Mouse (Mus musculus) embryo, embryonic 11 days (tissue): ENCODE measurements around the gene Rasal2.

Source experiments
- DNase-seq: peaks from one replicate; pipeline ENCODE4 v3.0.0-alpha.2; 2015

The Rasal2 gene

DNA sequence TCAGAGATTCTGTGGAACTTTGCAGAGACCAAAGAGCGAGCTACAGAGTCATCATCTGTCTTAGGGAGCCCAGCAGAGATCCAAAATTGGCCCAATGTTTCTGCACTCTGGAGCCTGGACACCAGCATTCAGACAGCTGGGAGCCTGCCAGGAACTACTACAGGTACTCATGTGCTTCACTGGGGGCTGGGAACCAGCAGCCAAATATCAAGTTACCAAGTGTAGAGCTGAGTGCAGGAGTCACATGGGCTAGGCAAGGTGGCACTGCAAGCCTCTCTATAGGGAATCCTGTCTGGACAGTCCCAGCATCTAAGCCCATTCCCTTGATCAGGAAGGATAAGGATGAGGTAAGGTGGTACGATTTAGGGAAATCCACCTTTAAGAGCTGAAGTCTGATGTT, 284.2 kb downstream of the Rasal2 start:
- DNase-seq: no peak

- no peak for DNase-seq
Observed at GRCm38 (mm10) chr1:157123836-157124235, 288.6 kb downstream of the Rasal2 start.

DNA sequence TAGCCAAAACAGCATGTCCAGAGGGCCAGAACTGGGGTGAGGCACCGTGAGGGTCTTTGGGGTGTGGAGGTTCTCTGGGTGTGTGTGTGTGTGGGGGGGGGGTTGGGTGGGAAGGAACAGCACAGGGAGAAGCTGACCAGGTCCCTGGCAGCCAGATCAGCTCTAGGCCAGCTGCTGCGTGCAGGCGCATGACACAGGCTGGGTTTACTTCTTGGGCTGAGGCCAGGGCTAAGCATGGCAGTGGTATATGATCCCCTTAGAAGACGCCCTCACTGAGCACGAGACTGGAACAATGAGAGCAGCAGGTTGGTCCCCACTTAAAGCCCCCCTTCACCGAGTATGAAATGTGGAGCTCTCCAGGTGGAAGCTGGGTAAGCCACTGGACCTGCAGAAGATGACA, 293.2 kb downstream of the Rasal2 start:
- DNase-seq: no peak

GRCm38 (mm10) chr1:157117440-157117839, 295.0 kb downstream of the Rasal2 start:
- DNase-seq: no peak

- no peak for DNase-seq
Observed at GRCm38 (mm10) chr1:157114492-157114891, 297.9 kb downstream of the Rasal2 start.

DNA sequence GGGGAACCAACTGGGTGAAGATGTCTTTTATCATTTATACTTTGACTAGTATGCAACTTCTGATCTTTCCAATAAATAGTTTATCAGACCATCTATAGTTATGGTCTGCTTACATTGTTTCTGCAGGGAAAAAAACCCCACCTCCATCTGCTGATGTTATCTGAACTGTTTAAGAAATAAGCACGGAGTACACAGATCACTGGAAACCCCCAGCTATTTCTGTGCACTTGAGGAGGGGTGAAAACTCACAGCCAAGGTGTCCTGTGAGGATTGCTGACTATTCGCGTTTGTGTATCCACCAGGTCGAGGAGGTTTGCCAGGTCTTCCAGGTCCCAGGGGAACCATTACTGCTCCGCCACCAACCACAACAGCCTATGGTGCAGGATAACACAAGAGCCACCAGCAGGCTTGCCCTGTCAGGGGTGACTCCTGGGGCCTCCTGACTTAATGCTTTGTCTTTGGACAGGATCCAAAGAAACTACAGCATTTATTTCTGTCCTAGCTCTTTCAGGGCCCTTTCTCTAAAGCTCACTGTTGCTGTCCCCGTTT, 302.0 kb downstream of the Rasal2 start:
- no peak for DNase-seq

DNA sequence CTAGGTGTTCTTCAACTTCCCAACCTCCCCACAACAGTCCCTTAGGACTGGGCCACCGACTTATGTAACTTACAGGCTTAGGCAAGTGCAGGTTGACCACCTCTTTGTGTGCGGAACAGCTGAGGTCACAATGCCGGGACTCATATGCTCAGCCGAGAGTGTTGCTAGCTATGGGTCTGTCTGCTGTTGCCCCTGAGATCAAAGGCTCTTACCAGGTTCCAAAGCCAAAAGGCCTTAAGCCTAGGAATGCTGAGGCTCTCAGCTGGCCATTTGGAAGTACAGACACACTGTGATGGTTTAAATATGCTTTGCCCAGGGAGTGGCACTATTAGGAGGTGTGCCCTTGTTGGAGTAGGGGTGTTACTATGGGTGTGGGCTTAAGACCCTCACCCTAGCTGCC, 303.8 kb downstream of the Rasal2 start, which contains the start of gene Tex35:
Gene Tex35 (minus strand): TSS at position 101 of the 400 bp plus-strand sequence.
- DNase-seq: no peak

DNA sequence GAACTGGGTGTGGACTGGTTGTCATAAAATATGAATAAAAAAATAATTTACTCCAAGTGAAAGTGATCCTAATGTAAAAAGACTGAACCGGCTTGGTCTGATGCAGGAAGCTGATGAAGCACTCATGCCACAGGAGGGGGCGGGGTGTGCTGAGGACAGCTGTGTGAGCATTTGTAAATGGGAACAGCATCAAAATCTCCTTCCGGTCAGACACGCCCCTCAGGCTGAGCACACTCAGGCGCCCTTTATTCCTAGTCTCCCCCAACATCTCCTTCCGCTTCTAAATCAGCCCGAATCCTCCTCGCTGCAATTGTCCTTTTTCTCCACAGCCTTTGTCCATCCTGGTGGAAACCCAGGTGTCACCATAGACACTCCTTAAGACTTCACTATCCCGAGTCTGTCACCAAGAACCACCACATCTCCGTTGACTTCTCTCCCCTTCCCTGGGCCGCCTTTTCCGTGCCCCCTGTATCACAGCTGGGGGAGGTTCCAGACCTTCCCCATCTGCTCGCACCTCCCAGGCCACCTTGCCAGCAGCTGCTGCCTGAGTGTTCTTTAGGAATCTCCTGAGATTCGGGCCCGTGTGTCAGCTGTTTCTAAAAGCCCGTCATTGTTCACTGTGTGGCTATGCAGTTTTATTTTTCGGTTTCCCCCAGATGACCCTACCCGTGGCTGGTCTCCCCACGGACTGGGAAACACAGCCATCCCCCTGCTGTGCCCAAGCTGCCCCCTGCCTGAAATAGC, 311.1 kb downstream of the Rasal2 start:
- DNase-seq: peak; percentile 75

- no peak for DNase-seq
Observed at GRCm38 (mm10) chr1:157095534-157095933, 316.9 kb downstream of the Rasal2 start.

DNA sequence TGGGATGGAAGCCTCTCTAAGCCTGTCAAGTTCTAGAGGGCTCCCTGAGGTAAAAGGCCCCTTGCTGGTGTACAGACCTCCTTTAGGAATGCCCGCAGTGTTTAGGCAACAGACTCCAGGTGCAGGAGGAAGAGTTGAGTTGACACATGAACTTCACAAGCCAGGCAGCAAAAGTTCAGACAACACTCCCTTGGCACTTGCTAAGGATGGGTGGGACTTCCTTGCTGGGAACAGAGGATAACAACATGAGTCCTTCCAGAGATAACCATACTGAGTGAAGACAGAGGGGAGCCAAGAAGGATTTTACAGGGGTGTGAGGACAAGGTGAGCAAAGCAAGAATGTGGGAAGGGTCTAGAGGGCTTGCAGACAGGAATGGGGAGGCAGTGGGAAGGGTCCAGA, 319.8 kb downstream of the Rasal2 start:
- DNase-seq: no peak

DNA sequence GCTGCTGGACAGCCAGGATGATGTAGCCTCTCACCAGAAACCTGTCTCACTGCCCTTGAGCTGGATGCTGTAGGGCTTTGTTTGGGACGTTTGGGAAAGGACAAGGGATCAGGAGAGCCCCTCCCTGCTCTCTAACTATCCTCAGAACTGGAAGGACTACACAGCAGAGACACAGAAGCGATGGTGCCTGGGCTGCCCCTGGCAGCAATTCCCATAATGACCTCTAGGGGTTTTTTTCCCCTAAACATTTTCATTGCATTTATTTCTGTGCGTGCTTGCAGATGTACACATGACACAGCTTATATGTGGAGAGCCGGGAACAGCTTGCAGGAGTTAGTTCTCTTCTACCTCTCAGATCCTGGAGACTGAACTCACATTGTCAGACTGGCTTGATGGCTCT, 320.3 kb downstream of the Rasal2 start:
- DNase-seq: no peak

DNA sequence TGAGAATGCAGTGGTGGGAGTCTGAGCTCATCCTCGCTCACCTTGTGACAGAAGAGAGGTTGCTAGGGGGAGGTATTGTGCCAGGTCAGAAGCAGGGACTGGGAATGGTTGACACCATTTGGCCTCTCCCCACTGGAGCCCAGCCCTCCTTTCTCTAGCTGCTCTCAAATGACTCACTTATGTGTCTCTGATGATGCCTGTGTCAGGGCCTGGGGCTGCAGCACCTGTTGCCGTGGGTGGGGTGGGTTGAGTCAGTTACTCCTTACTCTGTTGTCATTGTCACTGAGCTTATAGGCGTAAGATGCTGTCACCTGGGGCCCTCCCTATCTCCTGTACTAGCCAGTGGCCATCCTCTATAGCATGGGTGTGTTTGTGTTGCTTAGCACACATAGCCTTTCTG, 321.6 kb downstream of the Rasal2 start:
- no peak for DNase-seq

- peak; percentile 90 for DNase-seq
Observed at GRCm38 (mm10) chr1:157086097-157086994, 326.0 kb downstream of the Rasal2 start.
